Mouse (Mus musculus): Measurements from ENCODE around the gene Ank2.

The Ank2 gene

DNA sequence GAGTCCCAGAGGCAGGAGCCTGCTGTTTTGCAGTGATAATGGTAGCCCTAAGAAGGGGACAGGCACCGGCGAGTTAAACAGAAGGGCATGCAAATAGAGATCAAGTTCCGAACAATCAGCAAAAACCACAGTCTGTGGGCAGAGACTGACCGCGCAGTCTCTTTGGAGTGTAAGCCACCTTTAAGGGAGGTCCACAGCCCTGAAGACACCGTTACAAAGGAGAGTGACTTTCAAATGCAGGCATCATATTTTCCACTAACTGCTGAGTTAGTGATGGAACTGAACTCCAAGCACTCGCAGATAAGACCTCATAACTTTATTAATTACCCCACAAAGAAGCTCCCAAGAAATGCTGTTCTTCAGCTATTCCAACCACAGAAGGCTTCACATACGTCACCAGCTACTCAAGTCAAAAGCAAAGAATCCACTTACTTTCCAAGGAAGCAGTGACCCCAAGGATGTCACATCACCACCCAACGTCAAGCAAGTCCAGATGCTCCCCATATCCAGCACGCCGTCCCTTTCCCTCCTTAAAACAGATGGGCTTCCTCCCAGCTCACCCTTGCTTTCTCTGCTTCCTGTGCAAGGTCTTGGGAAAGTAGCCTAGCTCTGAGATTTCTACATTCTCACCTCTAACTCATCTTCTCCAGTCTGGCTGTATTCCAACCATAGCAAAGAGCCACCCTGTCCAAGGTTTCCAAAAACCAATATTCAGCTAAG, 252.0 kb downstream of the Ank2 start:
- DNase-seq (ENCODE audit: extremely low read depth, low read depth) = no peak

- DNase-seq (ENCODE audit: extremely low read depth, low read depth) = no peak
Observed at GRCm38 (mm10) chr3:127243928-127244642, 255.1 kb downstream of the Ank2 start.

- DNase-seq (ENCODE audit: extremely low read depth, low read depth) = no peak
Observed at GRCm38 (mm10) chr3:127242234-127242810, 256.8 kb downstream of the Ank2 start.

- no peak for DNase-seq (ENCODE audit: extremely low read depth, low read depth)
Observed at GRCm38 (mm10) chr3:127235271-127235670, 263.9 kb downstream of the Ank2 start.

- no peak for DNase-seq (ENCODE audit: extremely low read depth, low read depth)
Observed at GRCm38 (mm10) chr3:127225799-127226730, 273.1 kb downstream of the Ank2 start.

DNA sequence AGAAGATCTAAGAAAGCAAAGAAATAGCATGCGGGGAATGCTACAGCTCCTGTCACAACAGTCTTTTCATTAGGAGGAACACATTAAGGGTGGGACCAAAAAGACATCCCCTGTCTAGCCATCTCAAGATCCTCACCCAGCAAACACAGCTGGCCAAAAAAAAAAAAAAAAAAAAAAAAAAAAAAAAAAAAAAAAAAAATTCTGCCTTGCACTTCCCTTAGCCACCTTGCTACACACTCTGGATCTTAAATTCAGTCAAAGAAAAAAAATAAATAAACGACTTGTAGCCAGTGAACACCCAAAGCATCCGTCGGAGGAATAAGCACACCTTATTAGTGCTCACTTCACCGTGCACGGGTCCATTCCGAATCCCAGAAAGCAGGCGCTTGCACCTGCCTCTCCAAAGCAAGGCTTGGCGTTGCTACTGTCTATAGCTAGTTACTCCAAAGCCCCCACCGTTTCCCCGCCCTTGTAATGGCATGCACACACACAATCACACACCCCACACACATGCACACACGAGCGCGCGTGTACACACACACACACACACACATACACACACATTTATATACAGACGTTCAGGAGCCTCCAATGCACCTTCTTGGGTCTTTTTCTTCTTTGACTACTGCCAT, 273.9 kb downstream of the Ank2 start:
- DNase-seq (ENCODE audit: extremely low read depth, low read depth) = no peak

DNA sequence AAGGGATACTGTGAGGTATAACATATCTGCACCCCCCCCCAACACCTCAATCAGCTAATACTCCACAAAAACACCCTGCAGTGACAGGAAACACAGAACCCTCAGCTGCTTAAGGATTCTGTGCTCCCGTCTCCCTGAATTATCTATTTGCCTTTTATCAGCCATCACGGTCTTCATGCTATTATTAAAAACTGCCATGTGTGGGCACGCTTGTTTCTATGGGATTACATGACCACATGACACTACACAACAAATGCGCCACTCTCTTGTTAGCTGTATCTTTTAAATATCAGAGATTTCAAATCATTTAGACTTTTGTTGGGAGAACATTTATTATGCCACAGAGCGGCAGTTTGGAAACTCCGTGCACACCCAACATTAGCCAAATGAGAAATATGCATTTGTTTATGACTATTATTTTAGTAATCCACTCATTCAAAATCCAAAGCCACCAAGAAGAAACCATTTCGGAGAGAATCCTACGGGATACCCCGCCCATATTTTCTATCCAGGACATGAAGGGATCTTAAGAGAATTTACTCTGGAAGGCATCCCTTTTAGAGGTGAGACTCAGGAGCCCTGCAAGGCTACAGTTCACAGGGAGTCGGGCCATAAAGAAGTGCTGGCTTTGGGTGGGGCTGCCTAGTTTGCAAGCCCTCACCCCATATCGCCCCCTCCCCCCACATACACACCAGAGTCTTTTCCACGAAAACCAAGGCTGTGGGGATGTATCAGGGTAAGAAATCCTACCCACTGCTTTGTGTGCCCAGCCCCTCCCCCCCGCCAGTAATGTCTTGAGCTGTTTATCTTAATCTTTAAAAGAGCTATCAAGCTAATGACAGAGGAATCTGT, 274.6 kb downstream of the Ank2 start:
- no peak for DNase-seq (ENCODE audit: extremely low read depth, low read depth)

- no peak for DNase-seq (ENCODE audit: extremely low read depth, low read depth)
Observed at GRCm38 (mm10) chr3:127222086-127222485, 277.1 kb downstream of the Ank2 start.

DNA sequence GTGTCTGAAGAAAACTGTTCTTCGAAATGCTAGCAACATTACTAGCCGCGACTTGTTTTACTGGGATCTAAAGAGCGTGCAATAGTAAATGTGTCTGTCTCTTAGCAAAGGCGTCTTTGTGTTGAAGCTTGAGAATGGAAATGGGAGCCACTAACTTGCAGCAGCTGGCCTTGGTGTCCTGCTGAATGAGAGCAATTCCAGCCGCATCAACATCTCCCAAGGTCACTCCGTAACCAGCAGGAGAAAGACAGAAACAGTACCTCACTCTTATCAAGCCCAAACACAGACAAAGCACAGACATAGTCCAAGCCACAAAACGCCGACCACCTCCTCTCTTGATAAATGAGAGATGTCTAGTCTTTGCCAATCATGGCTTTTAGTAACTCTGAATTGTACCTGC, 278.3 kb downstream of the Ank2 start:
- no peak for DNase-seq (ENCODE audit: extremely low read depth, low read depth)

DNA sequence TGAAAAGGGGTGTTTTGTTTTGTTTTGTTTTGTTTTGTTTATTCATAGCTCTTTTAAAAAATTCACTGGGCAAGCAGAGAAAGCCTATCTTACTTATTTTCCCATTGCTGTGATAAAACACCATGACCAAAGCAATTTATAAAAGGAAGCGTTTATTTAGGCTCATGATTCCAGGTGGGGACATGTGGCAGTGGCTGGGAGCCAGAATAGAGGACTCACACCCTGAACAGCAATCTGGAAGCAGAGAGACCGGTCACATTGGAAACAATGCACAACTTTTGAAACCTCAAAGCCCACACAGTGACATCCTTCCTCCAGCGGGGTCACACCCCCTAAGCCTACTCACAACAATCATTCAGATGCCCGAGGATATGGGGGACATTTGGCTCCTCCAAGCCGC, 285.6 kb downstream of the Ank2 start:
- no peak for DNase-seq (ENCODE audit: extremely low read depth, low read depth)

DNA sequence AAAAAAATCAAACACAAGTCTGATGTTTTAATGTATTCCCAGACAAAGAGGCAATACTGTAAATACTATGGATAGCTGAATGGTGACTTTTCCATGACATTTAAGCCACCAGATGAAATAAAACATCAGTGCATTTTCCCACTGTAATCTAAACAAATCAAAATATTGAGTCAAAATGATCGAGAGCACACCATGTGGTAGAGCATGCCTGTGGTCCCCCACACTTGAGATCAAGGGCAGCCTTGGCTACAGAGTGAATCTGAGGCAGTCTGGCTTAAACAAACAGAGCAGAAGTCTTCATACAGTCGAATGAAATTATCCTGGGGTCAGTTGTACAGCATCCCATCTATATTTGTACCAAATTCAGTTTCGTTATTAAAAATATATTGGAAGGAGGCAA, 288.0 kb downstream of the Ank2 start:
- no peak for DNase-seq (ENCODE audit: extremely low read depth, low read depth)

DNA sequence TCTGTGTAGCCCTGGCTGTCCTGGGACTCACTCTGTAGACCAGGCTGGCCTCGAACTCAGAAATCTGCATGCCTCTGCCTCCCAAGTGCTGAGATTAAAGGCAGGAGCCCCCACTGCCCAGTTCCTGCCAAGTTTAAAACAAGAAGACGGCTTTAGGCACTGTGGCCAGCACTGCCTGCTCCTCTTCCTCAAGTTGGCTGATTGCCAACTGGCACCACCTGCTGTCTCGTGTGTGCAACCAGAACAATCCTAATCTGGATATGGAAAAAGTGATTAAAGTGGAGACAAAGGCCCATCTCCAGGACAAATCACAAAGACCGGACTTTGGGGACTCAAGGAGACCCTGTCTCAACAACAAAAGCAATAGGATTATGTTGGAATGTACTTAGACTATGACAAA, 288.6 kb downstream of the Ank2 start:
- no peak for DNase-seq (ENCODE audit: extremely low read depth, low read depth)

- no peak for DNase-seq (ENCODE audit: extremely low read depth, low read depth)
Observed at GRCm38 (mm10) chr3:127208871-127209270, 290.3 kb downstream of the Ank2 start.

- DNase-seq (ENCODE audit: extremely low read depth, low read depth) = no peak
Observed at GRCm38 (mm10) chr3:127205883-127206434, 293.2 kb downstream of the Ank2 start.

DNA sequence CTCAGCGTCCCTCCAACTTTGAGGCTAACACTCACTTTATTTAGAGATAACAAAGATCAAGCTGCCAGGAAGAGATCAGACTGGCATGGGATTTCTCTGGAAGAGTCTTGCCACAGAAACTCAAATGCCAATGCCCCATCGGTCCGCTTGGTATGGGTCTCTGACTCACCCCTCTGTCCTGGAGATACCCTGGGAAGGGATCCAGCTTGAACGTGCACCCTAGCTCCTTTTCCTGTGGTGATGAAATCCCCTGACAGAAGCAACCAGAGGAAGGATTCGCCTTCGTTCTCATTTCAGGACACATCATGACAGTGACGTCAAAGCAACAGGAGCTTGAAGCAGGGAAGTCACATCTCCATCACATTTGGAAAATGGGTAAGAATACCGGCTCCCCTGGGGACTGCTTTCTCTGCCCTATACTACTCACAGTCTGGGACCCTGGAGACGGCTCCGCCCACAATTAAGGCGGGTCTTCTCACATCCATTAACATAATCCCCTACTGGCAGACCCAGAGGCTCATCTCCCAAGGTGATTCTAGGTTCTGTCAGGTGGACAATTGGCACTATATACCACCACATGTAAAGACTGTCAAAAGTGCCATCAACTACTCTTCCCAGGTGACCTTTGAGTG, 296.6 kb downstream of the Ank2 start:
- no peak for DNase-seq (ENCODE audit: extremely low read depth, low read depth)

DNA sequence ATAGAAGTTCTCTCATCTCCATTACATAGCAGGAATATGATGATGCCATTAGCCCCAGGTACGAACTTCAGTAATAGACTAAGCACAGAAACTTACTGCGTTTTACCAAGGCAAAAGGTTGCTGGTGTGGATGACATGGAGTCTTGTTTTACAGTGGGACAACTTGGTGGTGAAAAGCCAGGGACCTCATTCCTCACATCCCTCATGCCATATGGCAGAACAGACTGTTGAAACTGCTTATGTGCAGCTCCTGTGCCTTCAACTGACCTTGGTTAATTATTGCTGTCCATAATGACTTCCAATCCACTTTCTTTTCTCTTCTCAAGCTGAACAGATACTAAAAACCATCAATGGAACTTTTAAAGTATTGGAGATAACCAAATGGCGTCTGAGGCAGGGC, 298.4 kb downstream of the Ank2 start:
- DNase-seq (ENCODE audit: extremely low read depth, low read depth) = no peak

DNA sequence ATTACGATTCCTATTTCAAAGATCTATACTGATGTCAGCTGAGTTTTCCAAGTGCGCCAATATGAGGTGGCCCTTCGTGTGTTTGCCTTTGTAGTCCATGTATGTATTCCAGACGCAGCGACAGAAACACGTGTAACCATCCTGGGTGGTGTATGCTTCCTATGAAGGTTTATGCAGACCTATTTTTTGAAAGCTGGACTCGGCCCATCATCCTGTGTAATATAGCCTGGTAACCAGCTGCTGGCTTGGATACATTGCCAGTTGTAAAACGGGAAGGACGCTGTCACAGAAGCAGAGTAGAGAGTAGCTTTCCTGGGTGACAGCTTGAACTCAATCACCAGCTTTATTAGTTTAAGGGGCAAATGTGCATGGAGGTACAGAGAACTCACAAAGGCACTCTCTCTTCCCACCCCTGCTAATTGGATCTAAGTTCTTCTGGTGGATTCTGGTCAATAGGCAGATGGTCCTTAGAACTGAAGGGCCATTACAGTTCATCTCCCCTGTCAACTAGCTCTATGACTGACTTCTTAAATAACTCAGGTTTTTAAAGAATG, 300.0 kb downstream of the Ank2 start:
- no peak for DNase-seq (ENCODE audit: extremely low read depth, low read depth)

- no peak for DNase-seq (ENCODE audit: extremely low read depth, low read depth)
Observed at GRCm38 (mm10) chr3:127198656-127199055, 300.5 kb downstream of the Ank2 start.

DNA sequence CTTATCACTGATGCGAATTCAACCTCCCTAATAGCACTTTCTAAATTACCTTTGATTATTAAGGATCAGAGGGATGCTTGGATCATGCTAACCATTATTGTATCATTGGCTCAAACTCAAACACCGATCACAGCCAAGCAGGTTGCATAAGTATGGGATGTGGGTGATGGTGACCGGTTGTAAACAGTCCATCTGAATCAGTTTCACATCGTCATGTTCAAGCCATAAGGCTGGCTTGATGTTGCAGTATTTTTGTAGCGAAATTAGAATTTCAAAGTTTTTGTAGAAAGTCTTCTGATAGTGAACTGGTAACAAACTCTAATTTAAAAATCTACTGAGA, 310.4 kb downstream of the Ank2 start:
- no peak for DNase-seq (ENCODE audit: extremely low read depth, low read depth)

Data from MEL-GATA-1-ER (cell line).